Mouse (Mus musculus): ENCODE measurements around the gene Nod2. TPM values are rescaled to one million over a fixed set of nuclear protein-coding genes. Genes with fewer than 3 reads are reported as not detected.

Gene Nod2
- polyA plus RNA-seq, 1 experiment from 2014 or later = 0.11 TPM

- no peak overlapping the region for H3K4me2 ChIP-seq (ENCODE audit: low read length)
- H3K4me1 ChIP-seq (ENCODE audit: control insufficient read depth, insufficient read depth, low read length) = peaks cover 5% of the 10 kb centered on the region; the same call in 1 of the 2 replicates
- no peak overlapping the region for H3K27ac ChIP-seq (ENCODE audit: low read depth, low read length)
- H3K9me3 ChIP-seq (replicated peaks; ENCODE audit: control insufficient read depth, low read length) = no peaks in the 10 kb centered on the region
- H3K36me3 ChIP-seq (ENCODE audit: control insufficient read depth, insufficient read depth, low read length) = no peaks in the 10 kb centered on the region
- H3K9ac ChIP-seq (ENCODE audit: low read length) = no peak overlapping the region
- ATAC-seq (no peak), DNase-seq (ENCODE audit: low spot score) (no peak)
- 94% methylated on average over 2 of the region's 2 CpGs for WGBS
- no peaks in the 10 kb centered on the region for H3K27me3 ChIP-seq (replicated peaks; ENCODE audit: control insufficient read depth, insufficient read depth, low read length)
- H3K4me3 ChIP-seq (ENCODE audit: low read depth, low read length) = no peak overlapping the region
Measured at GRCm38 (mm10) chr8:88680566-88680965, 33.5 kb downstream of the Nod2 start.

- Histone ChIP-seq H3K9ac (ENCODE audit: low read length) (no peak overlapping the region), H3K4me1 (ENCODE audit: control insufficient read depth, insufficient read depth, low read length) (peaks cover 5% of the 10 kb centered on the region; the same call in 1 of the 2 replicates), H3K27me3 (replicated peaks; ENCODE audit: control insufficient read depth, insufficient read depth, low read length) (no peaks in the 10 kb centered on the region), H3K36me3 (ENCODE audit: control insufficient read depth, insufficient read depth, low read length) (no peaks in the 10 kb centered on the region), H3K27ac (ENCODE audit: low read depth, low read length) (no peak overlapping the region), H3K4me3 (ENCODE audit: low read depth, low read length) (no peak overlapping the region), H3K9me3 (replicated peaks; ENCODE audit: control insufficient read depth, low read length) (no peaks in the 10 kb centered on the region), H3K4me2 (ENCODE audit: low read length) (no peak overlapping the region)
- ATAC-seq (no peak), DNase-seq (ENCODE audit: low spot score) (no peak)
- 91% methylated on average over 8 of the region's 8 CpGs for WGBS
Measured at GRCm38 (mm10) chr8:88681046-88681445, 33.9 kb downstream of the Nod2 start.

GRCm38 (mm10) chr8:88683656-88684289, 36.7 kb downstream of the Nod2 start:
- 83% methylated on average over 7 of the region's 7 CpGs for WGBS
- no peak overlapping the region for H3K4me3 ChIP-seq (ENCODE audit: low read depth, low read length)
- DNase-seq (ENCODE audit: low spot score) (peak; percentile 32), ATAC-seq (no peak)
- H3K27me3 ChIP-seq (replicated peaks; ENCODE audit: control insufficient read depth, insufficient read depth, low read length) = no peaks in the 10 kb centered on the region
- H3K36me3 ChIP-seq (ENCODE audit: control insufficient read depth, insufficient read depth, low read length) = no peaks in the 10 kb centered on the region
- no peaks in the 10 kb centered on the region; the same call in 1 of the 2 replicates for H3K4me1 ChIP-seq (ENCODE audit: control insufficient read depth, insufficient read depth, low read length)
- H3K9ac ChIP-seq (ENCODE audit: low read length) = no peak overlapping the region
- H3K9me3 ChIP-seq (replicated peaks; ENCODE audit: control insufficient read depth, low read length) = no peaks in the 10 kb centered on the region
- no peak overlapping the region for H3K4me2 ChIP-seq (ENCODE audit: low read length)
- H3K27ac ChIP-seq (ENCODE audit: low read depth, low read length) = no peak overlapping the region

- Histone ChIP-seq H3K9me3 (replicated peaks; ENCODE audit: control insufficient read depth, low read length) (no peaks in the 10 kb centered on the region), H3K27ac (ENCODE audit: low read depth, low read length) (no peak overlapping the region), H3K36me3 (ENCODE audit: control insufficient read depth, insufficient read depth, low read length) (no peaks in the 10 kb centered on the region), H3K9ac (ENCODE audit: low read length) (no peak overlapping the region), H3K27me3 (replicated peaks; ENCODE audit: control insufficient read depth, insufficient read depth, low read length) (no peaks in the 10 kb centered on the region), H3K4me2 (ENCODE audit: low read length) (no peak overlapping the region), H3K4me1 (ENCODE audit: control insufficient read depth, insufficient read depth, low read length) (no peaks in the 10 kb centered on the region), H3K4me3 (ENCODE audit: low read depth, low read length) (no peak overlapping the region)
- WGBS = 76% methylated on average over 9 of the region's 9 CpGs
- no peak for DNase-seq (ENCODE audit: low spot score)
- ATAC-seq = no peak
Measured at GRCm38 (mm10) chr8:88686226-88686905, 39.3 kb downstream of the Nod2 start.

GRCm38 (mm10) chr8:88686906-88687235, 39.8 kb downstream of the Nod2 start:
- H3K9me3 ChIP-seq (replicated peaks; ENCODE audit: control insufficient read depth, low read length) = no peaks in the 10 kb centered on the region
- no peak overlapping the region for H3K4me2 ChIP-seq (ENCODE audit: low read length)
- H3K4me1 ChIP-seq (ENCODE audit: control insufficient read depth, insufficient read depth, low read length) = no peaks in the 10 kb centered on the region
- H3K9ac ChIP-seq (ENCODE audit: low read length) = no peak overlapping the region
- DNase-seq (ENCODE audit: low spot score) (no peak), ATAC-seq (no peak)
- H3K27me3 ChIP-seq (replicated peaks; ENCODE audit: control insufficient read depth, insufficient read depth, low read length) = no peaks in the 10 kb centered on the region
- 81% methylated on average over 8 of the region's 8 CpGs for WGBS
- H3K27ac ChIP-seq (ENCODE audit: low read depth, low read length) = no peak overlapping the region
- no peaks in the 10 kb centered on the region for H3K36me3 ChIP-seq (ENCODE audit: control insufficient read depth, insufficient read depth, low read length)
- H3K4me3 ChIP-seq (ENCODE audit: low read depth, low read length) = no peak overlapping the region

GRCm38 (mm10) chr8:88689151-88689550, 42.0 kb downstream of the Nod2 start:
- H3K36me3 ChIP-seq (ENCODE audit: control insufficient read depth, insufficient read depth, low read length) = no peaks in the 10 kb centered on the region
- no peak for DNase-seq (ENCODE audit: low spot score)
- no peak overlapping the region for H3K27ac ChIP-seq (ENCODE audit: low read depth, low read length)
- no peak overlapping the region for H3K4me2 ChIP-seq (ENCODE audit: low read length)
- H3K27me3 ChIP-seq (replicated peaks; ENCODE audit: control insufficient read depth, insufficient read depth, low read length) = no peaks in the 10 kb centered on the region
- no peaks in the 10 kb centered on the region for H3K4me1 ChIP-seq (ENCODE audit: control insufficient read depth, insufficient read depth, low read length)
- no peak for ATAC-seq
- H3K9me3 ChIP-seq (replicated peaks; ENCODE audit: control insufficient read depth, low read length) = no peaks in the 10 kb centered on the region
- WGBS = 82% methylated on average over 6 of the region's 6 CpGs
- no peak overlapping the region for H3K4me3 ChIP-seq (ENCODE audit: low read depth, low read length)
- H3K9ac ChIP-seq (ENCODE audit: low read length) = no peak overlapping the region

- no peaks in the 10 kb centered on the region for H3K27me3 ChIP-seq (replicated peaks; ENCODE audit: control insufficient read depth, insufficient read depth, low read length)
- WGBS = 88% methylated on average over 6 of the region's 6 CpGs
- DNase-seq (ENCODE audit: low spot score) = no peak
- no peak overlapping the region for H3K27ac ChIP-seq (ENCODE audit: low read depth, low read length)
- H3K4me3 ChIP-seq (ENCODE audit: low read depth, low read length) = no peak overlapping the region
- ATAC-seq = no peak
- no peaks in the 10 kb centered on the region for H3K9me3 ChIP-seq (replicated peaks; ENCODE audit: control insufficient read depth, low read length)
- H3K9ac ChIP-seq (ENCODE audit: low read length) = no peak overlapping the region
- H3K4me2 ChIP-seq (ENCODE audit: low read length) = no peak overlapping the region
- H3K4me1 ChIP-seq (ENCODE audit: control insufficient read depth, insufficient read depth, low read length) = no peaks in the 10 kb centered on the region
- H3K36me3 ChIP-seq (ENCODE audit: control insufficient read depth, insufficient read depth, low read length) = no peaks in the 10 kb centered on the region
Measured at GRCm38 (mm10) chr8:88689891-88690290, 42.8 kb downstream of the Nod2 start.

GRCm38 (mm10) chr8:88691342-88691948, 44.3 kb downstream of the Nod2 start:
- H3K9ac ChIP-seq (ENCODE audit: low read length) = no peak overlapping the region
- 52% methylated on average over 4 of the region's 4 CpGs for WGBS
- no peaks in the 10 kb centered on the region for H3K36me3 ChIP-seq (ENCODE audit: control insufficient read depth, insufficient read depth, low read length)
- no peaks in the 10 kb centered on the region for H3K9me3 ChIP-seq (replicated peaks; ENCODE audit: control insufficient read depth, low read length)
- H3K4me3 ChIP-seq (ENCODE audit: low read depth, low read length) = no peak overlapping the region
- H3K27ac ChIP-seq (ENCODE audit: low read depth, low read length) = no peak overlapping the region
- peaks cover 3% of the 10 kb centered on the region; the same call in 1 of the 2 replicates for H3K4me1 ChIP-seq (ENCODE audit: control insufficient read depth, insufficient read depth, low read length)
- ATAC-seq (no peak), DNase-seq (ENCODE audit: low spot score) (no peak)
- no peak overlapping the region for H3K4me2 ChIP-seq (ENCODE audit: low read length)
- H3K27me3 ChIP-seq (replicated peaks; ENCODE audit: control insufficient read depth, insufficient read depth, low read length) = no peaks in the 10 kb centered on the region

- 64% methylated on average over 7 of the region's 7 CpGs for WGBS
- no peaks in the 10 kb centered on the region for H3K27me3 ChIP-seq (replicated peaks; ENCODE audit: control insufficient read depth, insufficient read depth, low read length)
- no peaks in the 10 kb centered on the region for H3K36me3 ChIP-seq (ENCODE audit: control insufficient read depth, insufficient read depth, low read length)
- no peak overlapping the region for H3K27ac ChIP-seq (ENCODE audit: low read depth, low read length)
- DNase-seq (ENCODE audit: low spot score) (no peak), ATAC-seq (no peak)
- H3K4me3 ChIP-seq (ENCODE audit: low read depth, low read length) = no peak overlapping the region
- no peak overlapping the region for H3K4me2 ChIP-seq (ENCODE audit: low read length)
- H3K9ac ChIP-seq (ENCODE audit: low read length) = no peak overlapping the region
- H3K9me3 ChIP-seq (replicated peaks; ENCODE audit: control insufficient read depth, low read length) = no peaks in the 10 kb centered on the region
- H3K4me1 ChIP-seq (ENCODE audit: control insufficient read depth, insufficient read depth, low read length) = peaks cover 3% of the 10 kb centered on the region; the same call in 1 of the 2 replicates
Measured at GRCm38 (mm10) chr8:88691961-88692360, 44.8 kb downstream of the Nod2 start.
